Mouse (Mus musculus): ENCODE measurements around the gene Hist1h2bl. TPM values are rescaled to one million over a fixed set of nuclear protein-coding genes. Genes with fewer than 3 reads are reported as not detected.
A peak's percentile ranks its signal among the peaks of the same experiment; 100 is the strongest.
"Not testable (repeated sequence)": the region's sequence is repeated elsewhere in the genome, so short reads cannot be mapped to it uniquely, and the experiment has no call there.

Hist1h2bl gene
- polyA plus RNA-seq, 1 experiment from 2014 or later, result not detected

GRCm38 (mm10) chr13:21734906-21735767 is 19.2 kb upstream of the Hist1h2bl start, which contains the start of gene Hist1h4j:
Gene Hist1h4j (plus strand): TSS chr13:21735064.
- under 1% methylated on average over 50 of the region's 56 CpGs for WGBS
- H3K9me3 ChIP-seq, result not testable (repeated sequence)
- H3K4me3 ChIP-seq, result peak within 1 kb of the TSS; percentile 49

GRCm38 (mm10) chr13:21734010-21734905 is 18.3 kb upstream of the Hist1h2bl start:
- ATAC-seq (replicated peaks), result peak; percentile 87
- WGBS, result under 1% methylated on average over 21 of the region's 21 CpGs
- Histone ChIP-seq H3K9ac (peak overlapping the region; percentile 57), H3K9me3 (no peaks in the 10 kb centered on the region), H3K36me3 (replicated peaks) (no peaks in the 10 kb centered on the region), H3K27ac (peak overlapping the region; percentile 98), H3K27me3 (replicated peaks) (no peaks in the 10 kb centered on the region), H3K4me1 (peaks cover 12% of the 10 kb centered on the region), H3K4me3 (peak overlapping the region; percentile 49), H3K4me2 (peak overlapping the region; percentile 79)

More at GRCm38 (mm10) chr13:21734906-21735767, 19.2 kb upstream of the Hist1h2bl start, which contains the start of gene Hist1h4j:
- H3K9ac ChIP-seq, result peak within 1 kb of the TSS; percentile 57
- peaks cover 12% of the 10 kb centered on the region for H3K4me1 ChIP-seq
- peak within 1 kb of the TSS; percentile 98 for H3K27ac ChIP-seq
- H3K4me2 ChIP-seq, result peak within 1 kb of the TSS; percentile 79
- not testable (repeated sequence) for H3K36me3 ChIP-seq (replicated peaks); H3K27me3 ChIP-seq (replicated peaks)
- peak; percentile 91 for ATAC-seq (replicated peaks)

GRCm38 (mm10) chr13:21733466-21733865 is 17.5 kb upstream of the Hist1h2bl start:
- H3K27me3 ChIP-seq (replicated peaks), result no peaks in the 10 kb centered on the region
- H3K9me3 ChIP-seq, result no peaks in the 10 kb centered on the region
- WGBS, result 56% methylated on average over 5 of the region's 5 CpGs
- H3K4me1 ChIP-seq, result peaks cover 12% of the 10 kb centered on the region
- no peak overlapping the region for H3K4me3 ChIP-seq
- peak overlapping the region; percentile 98 for H3K27ac ChIP-seq
- no peaks in the 10 kb centered on the region for H3K36me3 ChIP-seq (replicated peaks)
- H3K9ac ChIP-seq, result no peak overlapping the region
- peak overlapping the region; percentile 79; the same call in 1 of the 2 replicates for H3K4me2 ChIP-seq
- ATAC-seq (replicated peaks), result peak; percentile 32

GRCm38 (mm10) chr13:21729544-21729943 is 13.6 kb upstream of the Hist1h2bl start:
- no peak for ATAC-seq (replicated peaks)
- no peak overlapping the region for H3K4me3 ChIP-seq

GRCm38 (mm10) chr13:21727948-21728572 is 12.1 kb upstream of the Hist1h2bl start:
- Histone ChIP-seq H3K36me3 (replicated peaks) (no peaks in the 10 kb centered on the region), H3K27ac (peak overlapping the region; percentile 48; the same call in 1 of the 2 replicates), H3K9ac (no peak overlapping the region), H3K27me3 (replicated peaks) (no peaks in the 10 kb centered on the region), H3K4me1 (peaks cover 8% of the 10 kb centered on the region; the same call in 1 of the 2 replicates), H3K9me3 (no peaks in the 10 kb centered on the region), H3K4me3 (no peak overlapping the region), H3K4me2 (no peak overlapping the region)
- 21% methylated on average over 11 of the region's 11 CpGs for WGBS
- peak; percentile 63; the same call in 1 of the 2 replicates for ATAC-seq (replicated peaks)

More at GRCm38 (mm10) chr13:21729544-21729943, 13.6 kb upstream of the Hist1h2bl start:
- Histone ChIP-seq H3K4me1 (peaks cover 8% of the 10 kb centered on the region; the same call in 1 of the 2 replicates), H3K9ac (no peak overlapping the region), H3K4me2 (no peak overlapping the region), H3K9me3 (no peaks in the 10 kb centered on the region), H3K27ac (no peak overlapping the region), H3K27me3 (replicated peaks) (no peaks in the 10 kb centered on the region), H3K36me3 (replicated peaks) (no peaks in the 10 kb centered on the region)
- 84% methylated on average over 1 of the region's 1 CpGs for WGBS

GRCm38 (mm10) chr13:21722993-21723836 is 7.3 kb upstream of the Hist1h2bl start:
- Histone ChIP-seq H3K36me3 (replicated peaks) (no peaks in the 10 kb centered on the region), H3K27me3 (replicated peaks) (no peaks in the 10 kb centered on the region), H3K9ac (no peak overlapping the region), H3K9me3 (no peaks in the 10 kb centered on the region), H3K27ac (no peak overlapping the region), H3K4me3 (no peak overlapping the region), H3K4me1 (peaks cover 27% of the 10 kb centered on the region), H3K4me2 (0 out of 2 replicates have a peak overlapping the region, but pooled peaks have one; percentile 69)
- no peak for ATAC-seq (replicated peaks)
- 31% methylated on average over 5 of the region's 5 CpGs for WGBS

- no peaks in the 10 kb centered on the region for H3K27me3 ChIP-seq (replicated peaks)
- no peak; the same call in 1 of the 2 replicates for ATAC-seq (replicated peaks)
- no peaks in the 10 kb centered on the region for H3K9me3 ChIP-seq
- no peaks in the 10 kb centered on the region for H3K36me3 ChIP-seq (replicated peaks)
- H3K27ac ChIP-seq, result peak overlapping the region; percentile 87
- peak overlapping the region; percentile 50 for H3K9ac ChIP-seq
- H3K4me1 ChIP-seq, result peaks cover 22% of the 10 kb centered on the region
- H3K4me2 ChIP-seq, result peak overlapping the region; percentile 69
- H3K4me3 ChIP-seq, result peak overlapping the region; percentile 45
- WGBS, result 2% methylated on average over 11 of the region's 11 CpGs
Observed at GRCm38 (mm10) chr13:21722373-21722925, 6.5 kb upstream of the Hist1h2bl start.

GRCm38 (mm10) chr13:21721757-21722372 is 5.9 kb upstream of the Hist1h2bl start, which contains the start of gene Hist1h2bm:
Gene Hist1h2bm (plus strand): TSS chr13:21722044.
- peak within 1 kb of the TSS; percentile 69 for H3K4me2 ChIP-seq
- not testable (repeated sequence) for H3K27me3 ChIP-seq (replicated peaks); H3K9me3 ChIP-seq; H3K36me3 ChIP-seq (replicated peaks)
- peak; percentile 98 for ATAC-seq (replicated peaks)
- H3K9ac ChIP-seq, result peak within 1 kb of the TSS; percentile 50
- peak within 1 kb of the TSS; percentile 45 for H3K4me3 ChIP-seq
- WGBS, result under 1% methylated on average over 37 of the region's 37 CpGs
- peaks cover 25% of the 10 kb centered on the region for H3K4me1 ChIP-seq
- peak within 1 kb of the TSS; percentile 87 for H3K27ac ChIP-seq

- H3K4me2 ChIP-seq, result peak overlapping the region; percentile 69
- H3K27ac ChIP-seq, result peak overlapping the region; percentile 87
Observed at GRCm38 (mm10) chr13:21721107-21721756, 5.3 kb upstream of the Hist1h2bl start.

More at GRCm38 (mm10) chr13:21721107-21721756, 5.3 kb upstream of the Hist1h2bl start:
- not testable (repeated sequence) for H3K9me3 ChIP-seq; H3K36me3 ChIP-seq (replicated peaks); ATAC-seq (replicated peaks); H3K27me3 ChIP-seq (replicated peaks); H3K9ac ChIP-seq
- Histone ChIP-seq H3K4me1 (peaks cover 27% of the 10 kb centered on the region), H3K4me3 (peak overlapping the region; percentile 45)
- WGBS, result 1% methylated on average over 24 of the region's 44 CpGs

Measured in midbrain, embryonic 15.5 days (tissue).